Mouse (Mus musculus): ENCODE measurements around the gene Rad51c. TPM values are rescaled to one million over a fixed set of nuclear protein-coding genes. Genes with fewer than 3 reads are reported as not detected.
"Not testable (repeated sequence)": the region's sequence is repeated elsewhere in the genome, so short reads cannot be mapped to it uniquely, and the experiment has no call there.

Gene Rad51c
- total and polyA plus RNA-seq, 3 experiments, result 4.8 to 6.8 (median 6.3) TPM

GRCm38 (mm10) chr11:87446159-87446558 is 41.4 kb upstream of the Rad51c start:
- TF ChIP-seq JUN (IDR thresholded peaks at IDR 0.05; ENCODE audit: insufficient read depth, low read depth, low read length) (no peak), KAT2A (IDR thresholded peaks at IDR 0.05; ENCODE audit: insufficient replicate concordance, low read length) (no peak), NRF1 (IDR thresholded peaks at IDR 0.05; ENCODE audit: low read depth, low read length) (no peak), E2F4 (IDR thresholded peaks at IDR 0.05; ENCODE audit: insufficient replicate concordance, low read depth, low read length) (no peak), MYC (IDR thresholded peaks at IDR 0.05; ENCODE audit: low read depth, low read length) (no peak), ELF1 (IDR thresholded peaks at IDR 0.05; ENCODE audit: low read depth, low read length) (no peak), ZMIZ1 (IDR thresholded peaks at IDR 0.05; ENCODE audit: low read depth, low read length) (no peak), MEF2A (IDR thresholded peaks at IDR 0.05; ENCODE audit: borderline replicate concordance, low read depth, low read length) (no peak), MAFK (IDR thresholded peaks at IDR 0.05; ENCODE audit: insufficient replicate concordance, low read length) (no peak), PAX5 (IDR thresholded peaks at IDR 0.05; ENCODE audit: low read length) (no peak), EP300 (IDR thresholded peaks at IDR 0.05; ENCODE audit: low read length) (no peak), ZC3H11A (IDR thresholded peaks at IDR 0.05; ENCODE audit: low read depth, low read length) (no peak), POLR2A (IDR thresholded peaks at IDR 0.05; ENCODE audit: low read depth, low read length) (no peak), MAZ (IDR thresholded peaks at IDR 0.05; ENCODE audit: low read depth, low read length) (no peak), JUND (conservative IDR thresholded peaks at IDR 0.05; ENCODE audit: low read depth, low read length) (no peak), ETS1 (conservative IDR thresholded peaks at IDR 0.05; ENCODE audit: low read depth, low read length) (no peak), MAX (IDR thresholded peaks at IDR 0.05; ENCODE audit: low read length) (no peak)

GRCm38 (mm10) chr11:87445593-87445992 is 40.8 kb upstream of the Rad51c start:
- H3K4me3 ChIP-seq (replicated peaks in 1 of 3; ENCODE audit: low read depth in 2 of 3, low read length in 2 of 3, poor library complexity in 1 of 3); H3K4me2 ChIP-seq (ENCODE audit: insufficient read depth, low read depth, poor library complexity, severe bottlenecking); H3K9me3 ChIP-seq (replicated peaks; ENCODE audit: low read length); H3K27ac ChIP-seq (ENCODE audit: insufficient read depth, low read depth); dilution Hi-C loops (cut with MboI; ENCODE audit: extremely low pct_ligation_motif_present, extremely low pct_unique_long_range_greater_than_20kb, low sequenced_read_pairs); DNase-seq (ENCODE audit: extremely low read depth); H3K79me2 ChIP-seq (replicated peaks; ENCODE audit: control insufficient read depth, extremely low read depth, insufficient read depth, poor library complexity, severe bottlenecking); H3K27me3 ChIP-seq (replicated peaks); H3K9ac ChIP-seq (ENCODE audit: insufficient read depth, low read depth); in situ Hi-C loops (cut with MboI; ENCODE audit: low pct_ligation_motif_present, low pct_unique_long_range_greater_than_20kb, low sequenced_read_pairs); H3K36me3 ChIP-seq (replicated peaks in 1 of 2; ENCODE audit: control insufficient read depth in 1 of 2, insufficient read depth in 1 of 2, low read length in 1 of 2): not testable (repeated sequence)
- peaks cover 11 to 31% of the 10 kb centered on the region in 2 experiments for H3K4me1 ChIP-seq (ENCODE audit: control insufficient read depth in 1 of 2, insufficient read depth in 2 of 2)

More at GRCm38 (mm10) chr11:87446159-87446558, 41.4 kb upstream of the Rad51c start:
- in situ Hi-C loops (cut with MboI; ENCODE audit: low pct_ligation_motif_present, low pct_unique_long_range_greater_than_20kb, low sequenced_read_pairs), result no loop called here
- Histone ChIP-seq H3K9ac (ENCODE audit: insufficient read depth, low read depth) (no peak overlapping the region), H3K36me3 (replicated peaks in 1 of 2; ENCODE audit: control insufficient read depth in 1 of 2, insufficient read depth in 1 of 2, low read length in 1 of 2) (no peaks in the 10 kb centered on the region), H3K27me3 (replicated peaks) (no peaks in the 10 kb centered on the region), H3K4me2 (ENCODE audit: insufficient read depth, low read depth, poor library complexity, severe bottlenecking) (no peak overlapping the region), H3K79me2 (replicated peaks; ENCODE audit: control insufficient read depth, extremely low read depth, insufficient read depth, poor library complexity, severe bottlenecking) (no peaks in the 10 kb centered on the region), H3K4me1 (ENCODE audit: control insufficient read depth in 1 of 2, insufficient read depth in 2 of 2) (peaks cover 10 to 26% of the 10 kb centered on the region in 2 experiments), H3K9me3 (replicated peaks; ENCODE audit: low read length) (no peaks in the 10 kb centered on the region), H3K27ac (ENCODE audit: insufficient read depth, low read depth) (no peak overlapping the region), H3K4me3 (replicated peaks in 1 of 3; ENCODE audit: low read depth in 2 of 3, low read length in 2 of 3, poor library complexity in 1 of 3) (no peak overlapping the region)
- dilution Hi-C loops (cut with MboI; ENCODE audit: extremely low pct_ligation_motif_present, extremely low pct_unique_long_range_greater_than_20kb, low sequenced_read_pairs), result no loop called here
- DNase-seq (ENCODE audit: extremely low read depth), result no peak
